Mouse (Mus musculus) lung, postnatal 4 days (tissue): ENCODE data around the gene Hcn1.

Experiments
- DNase-seq, 2 experiments: peaks; one replicate each; pipeline ENCODE4 v3.0.0; 2021

The Hcn1 gene

DNA sequence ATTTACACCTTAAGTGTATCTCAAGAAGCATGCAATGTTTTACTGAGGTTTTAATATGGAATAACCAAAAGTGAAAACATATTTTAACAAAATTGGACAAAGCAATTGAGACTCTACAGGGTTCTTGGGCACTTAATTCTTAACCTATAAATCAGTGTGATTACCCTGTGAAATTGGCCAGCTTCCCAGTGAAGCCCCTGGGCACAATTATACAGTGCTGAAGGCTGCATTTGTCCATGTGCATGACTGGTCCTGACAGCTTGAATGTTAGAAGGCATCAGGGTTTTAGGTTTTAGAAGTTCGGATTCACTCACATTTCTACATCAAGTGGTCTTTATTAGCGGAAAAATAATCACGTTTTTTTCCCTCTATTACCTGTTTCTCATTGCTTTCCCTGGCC, 103.9 kb downstream of the Hcn1 start:
- DNase-seq, result no peak

GRCm38 (mm10) chr13:117706496-117706895, 104.4 kb downstream of the Hcn1 start:
- no peak for DNase-seq

DNA sequence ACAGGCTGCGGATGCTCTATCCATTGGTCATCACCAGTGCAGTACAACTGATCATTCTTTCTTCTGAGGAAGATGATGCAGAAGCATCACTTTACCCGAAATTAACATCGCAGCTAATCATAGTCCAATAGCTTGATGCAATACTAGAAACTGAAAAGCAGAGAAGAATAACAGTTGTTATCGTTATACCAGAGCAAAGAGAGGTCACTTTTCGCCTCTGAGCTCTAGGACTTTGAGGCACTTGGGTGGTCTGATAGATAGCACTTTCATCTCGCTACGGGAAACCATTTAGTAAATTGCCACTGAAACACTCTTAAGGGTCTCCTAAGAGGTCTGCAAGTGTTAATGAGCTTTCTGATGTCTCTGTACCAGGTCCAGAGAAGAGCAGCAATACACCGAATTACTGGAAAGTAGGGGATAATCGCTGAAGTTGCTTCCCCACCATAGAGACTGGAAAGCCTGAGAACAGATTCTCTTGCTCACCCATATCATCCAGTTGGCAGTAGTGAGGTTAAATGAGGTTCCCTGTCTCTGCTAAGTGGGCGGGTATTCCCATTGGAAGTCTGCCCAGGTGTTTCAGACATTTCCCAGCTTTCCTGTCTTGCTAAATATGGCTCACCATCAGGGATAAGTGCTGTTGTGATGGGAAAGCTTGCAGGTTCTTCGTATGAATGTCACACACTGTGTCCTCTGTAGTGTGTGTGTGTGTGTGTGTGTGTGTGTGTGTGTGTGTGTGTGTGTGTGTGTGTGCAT, 105.0 kb downstream of the Hcn1 start:
- peak; percentile 73 to 74 for DNase-seq

- no peak for DNase-seq
These were observed 108.7 kb downstream of the Hcn1 start for GRCm38 (mm10) chr13:117710811-117711210.

DNA sequence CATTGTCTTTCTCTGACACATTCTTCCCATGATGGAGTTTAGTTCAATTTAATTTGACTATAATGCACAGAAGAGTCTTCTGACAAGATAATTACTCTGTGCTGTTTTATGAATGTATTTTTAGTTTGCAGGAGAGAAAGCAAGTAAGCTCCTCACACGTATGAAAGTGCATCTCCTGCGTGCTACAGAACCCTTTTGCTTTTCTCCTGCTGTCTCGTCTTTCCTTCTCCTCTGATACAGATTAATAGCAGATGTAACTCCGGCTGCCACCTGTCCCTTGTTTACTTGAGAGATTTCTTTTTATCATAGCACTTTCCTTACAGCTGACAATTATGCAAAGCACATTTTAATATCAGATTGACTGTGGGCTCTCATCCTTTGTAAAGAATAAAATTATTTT, 120.0 kb downstream of the Hcn1 start:
- DNase-seq, result no peak

DNA sequence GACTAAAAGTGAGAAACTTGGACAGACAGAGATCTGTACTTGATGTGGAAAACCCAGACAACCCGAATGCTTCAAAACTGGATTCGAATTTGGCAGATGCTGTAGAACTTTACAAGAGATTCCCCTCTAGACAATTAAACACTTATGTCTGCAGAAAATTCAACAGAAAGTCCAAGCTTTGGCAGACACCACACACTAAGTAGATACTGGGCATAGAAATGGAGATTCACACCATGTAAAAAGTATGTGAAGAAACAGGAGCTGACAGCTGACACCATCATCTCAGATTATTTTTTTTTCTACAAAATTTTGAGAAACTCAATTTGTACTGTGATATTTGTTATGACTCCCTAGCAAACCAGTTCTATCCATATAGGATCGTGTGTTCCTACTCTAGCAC, 122.0 kb downstream of the Hcn1 start:
- DNase-seq, result no peak

DNA sequence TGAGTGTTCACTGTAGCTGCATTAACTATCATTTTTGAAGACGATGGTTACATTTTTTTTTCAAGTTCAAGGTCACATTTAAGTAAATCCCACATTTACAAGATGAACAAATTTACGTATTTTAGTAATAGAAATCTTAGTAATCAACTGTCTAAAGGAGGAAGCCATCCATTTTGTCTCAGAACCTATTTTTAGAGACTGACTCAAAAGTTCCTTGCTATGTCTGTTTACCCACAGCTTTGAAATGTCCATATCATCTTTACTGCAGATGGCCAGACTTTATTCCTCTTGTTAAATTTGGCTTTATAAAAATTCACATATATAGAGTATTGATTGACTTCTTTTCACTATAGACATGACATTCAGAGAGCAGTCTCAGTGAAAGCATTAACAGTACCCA, 126.3 kb downstream of the Hcn1 start:
- no peak for DNase-seq

GRCm38 (mm10) chr13:117732738-117733137, 130.6 kb downstream of the Hcn1 start:
- no peak for DNase-seq

GRCm38 (mm10) chr13:117744451-117744850, 142.3 kb downstream of the Hcn1 start:
- no peak for DNase-seq

GRCm38 (mm10) chr13:117745173-117745572, 143.1 kb downstream of the Hcn1 start:
- no peak for DNase-seq

GRCm38 (mm10) chr13:117765487-117765886, 163.4 kb downstream of the Hcn1 start:
- DNase-seq, result no peak

GRCm38 (mm10) chr13:117785376-117785775, 183.3 kb downstream of the Hcn1 start:
- no peak for DNase-seq

DNA sequence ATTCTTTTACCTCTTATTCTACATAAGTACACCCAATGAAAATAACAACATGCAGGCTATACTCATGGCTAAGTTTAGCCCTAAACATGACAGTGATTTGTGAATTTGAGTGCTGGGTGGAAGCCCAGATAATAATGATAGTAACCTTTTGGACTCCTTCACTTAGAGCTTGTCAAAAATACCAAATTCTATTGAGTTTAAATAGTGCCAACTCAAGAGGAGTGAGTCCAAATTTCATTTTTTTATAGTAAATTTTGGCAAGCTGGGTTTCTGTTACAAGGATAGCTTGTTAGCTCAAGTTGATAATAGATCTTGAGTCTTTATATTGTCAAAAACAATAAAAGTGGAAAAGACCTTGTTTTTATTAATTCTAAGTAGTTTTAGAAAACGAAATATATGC, 190.7 kb downstream of the Hcn1 start:
- DNase-seq, result no peak

GRCm38 (mm10) chr13:117801061-117801460, 198.9 kb downstream of the Hcn1 start:
- DNase-seq, result no peak

DNA sequence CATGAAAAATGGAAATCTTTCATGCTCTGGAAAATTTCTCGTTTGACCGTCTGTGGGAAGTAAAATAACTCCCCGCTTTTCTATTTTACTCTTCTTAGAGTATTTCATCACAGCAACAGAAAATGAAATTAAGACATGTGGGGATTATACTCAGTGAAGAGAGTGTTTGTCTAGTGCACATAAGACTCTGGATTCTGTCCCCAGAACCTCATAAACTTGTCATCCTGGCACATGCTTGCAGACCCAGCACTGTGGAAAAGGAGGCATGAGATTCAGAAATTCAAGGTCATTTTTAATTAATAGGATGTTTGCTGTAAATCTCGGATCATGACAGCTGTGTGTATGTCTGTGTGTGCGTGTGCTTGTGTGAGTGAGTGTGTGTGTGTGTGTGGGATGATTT, 225.5 kb downstream of the Hcn1 start:
- no peak for DNase-seq

DNA sequence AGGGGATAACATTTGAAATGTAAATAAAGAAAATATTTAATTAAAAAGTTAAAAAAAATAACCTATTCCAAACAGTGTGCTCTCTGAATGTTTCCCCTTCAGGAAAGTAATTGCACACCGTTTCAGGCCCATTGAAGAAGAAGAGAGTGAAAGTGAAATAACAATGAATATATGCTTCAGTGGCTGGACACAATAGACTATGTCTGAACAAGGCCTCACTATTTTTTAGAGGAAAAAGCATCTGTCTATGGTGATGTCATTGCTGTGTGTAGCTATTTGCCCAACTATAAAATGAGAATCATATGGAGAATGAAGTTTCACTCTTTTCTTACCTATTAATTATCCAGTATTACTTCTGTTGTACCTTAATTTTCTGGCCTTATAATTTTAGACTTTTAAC, 234.5 kb downstream of the Hcn1 start:
- no peak for DNase-seq

GRCm38 (mm10) chr13:117838264-117838663, 236.1 kb downstream of the Hcn1 start:
- DNase-seq, result no peak

DNA sequence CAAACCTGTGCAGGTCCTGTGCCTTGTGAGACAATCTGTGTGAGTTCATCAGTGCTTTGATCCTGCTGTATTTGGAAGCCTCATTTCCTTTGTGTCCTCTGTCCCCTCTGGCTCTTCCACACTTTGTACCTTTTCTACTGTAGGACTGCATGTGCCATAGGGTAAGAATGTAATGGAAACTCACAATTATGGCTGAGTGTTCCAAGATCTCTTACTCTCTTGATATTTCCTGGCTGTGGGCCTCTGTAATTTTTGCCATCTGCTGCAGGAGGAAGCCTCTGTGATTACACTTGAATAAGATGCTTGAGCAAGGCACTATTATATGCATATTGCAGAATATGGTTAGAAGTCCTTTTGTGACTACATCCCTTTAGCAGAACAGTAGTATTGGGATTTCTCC, 240.2 kb downstream of the Hcn1 start:
- no peak for DNase-seq

DNA sequence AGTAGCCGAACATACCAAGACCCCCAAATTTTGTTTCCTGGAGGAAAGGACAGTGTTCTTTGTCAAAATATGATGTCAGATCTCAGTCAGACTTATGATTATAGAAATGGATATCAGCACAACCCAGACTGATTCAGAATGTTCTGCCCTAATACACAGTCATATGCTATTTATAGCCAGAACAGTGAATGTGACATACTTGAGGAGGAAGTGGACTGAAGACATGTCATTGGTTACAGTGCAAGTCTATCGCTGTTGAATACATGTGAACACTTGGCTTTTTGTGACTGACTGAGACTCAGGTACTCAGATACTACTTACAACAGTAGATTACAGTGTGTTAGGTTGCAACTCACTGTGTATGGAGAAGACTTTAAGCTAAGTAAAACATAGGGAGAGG, 245.2 kb downstream of the Hcn1 start:
- DNase-seq, result no peak

DNA sequence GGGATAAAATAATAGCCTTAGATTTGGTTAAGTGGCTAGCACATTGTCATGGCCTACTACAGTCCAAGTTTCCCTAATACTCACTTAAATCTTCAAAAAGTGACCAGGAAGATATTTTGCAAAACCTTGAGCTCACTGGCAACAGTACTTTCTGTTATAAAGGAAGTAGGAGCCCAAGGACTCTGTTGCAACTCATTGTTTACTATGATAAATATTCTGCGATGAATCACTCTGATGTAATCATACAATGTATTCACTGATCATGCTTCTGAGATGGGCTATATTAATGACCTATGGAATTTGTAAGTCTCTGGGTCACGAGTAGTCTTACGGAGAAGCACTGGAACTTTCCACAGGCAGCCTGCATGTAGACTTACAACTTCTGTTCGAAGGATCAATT, 246.6 kb downstream of the Hcn1 start:
- DNase-seq, result no peak

DNA sequence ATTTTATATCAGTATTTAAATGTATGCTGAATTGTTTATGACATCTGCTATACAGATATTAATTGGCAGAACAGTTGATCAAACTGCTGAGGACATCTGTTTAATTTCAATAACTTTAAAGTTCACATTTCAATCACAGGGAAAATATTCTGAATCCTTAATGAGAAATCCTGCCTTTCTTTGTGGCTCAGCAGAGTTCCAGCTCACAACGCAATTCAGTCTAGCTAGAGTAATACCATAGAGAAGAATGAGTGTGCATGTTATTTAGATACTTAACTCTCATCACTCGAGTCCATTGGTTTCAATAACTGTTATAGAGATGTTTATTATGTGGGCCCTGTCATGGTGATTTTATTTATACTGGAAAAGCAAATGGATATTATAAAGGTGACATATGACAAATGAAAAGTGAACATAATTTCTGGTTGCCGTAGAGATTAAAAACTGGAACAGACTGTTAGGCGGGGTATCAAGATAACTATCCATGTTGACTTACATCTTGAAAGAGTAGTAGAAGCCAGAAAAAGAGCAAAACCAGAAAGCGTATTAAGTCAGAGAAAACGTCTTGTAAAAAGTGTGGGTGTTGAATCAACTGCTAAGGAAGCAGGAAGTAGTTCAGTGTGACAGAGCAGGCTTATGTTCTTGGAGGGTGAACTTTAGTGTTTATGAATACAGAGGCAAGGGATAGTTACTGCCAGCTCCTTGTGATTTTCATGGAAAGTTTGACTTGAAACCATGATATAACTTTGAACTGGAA, 250.0 kb downstream of the Hcn1 start:
- DNase-seq, result no peak

DNA sequence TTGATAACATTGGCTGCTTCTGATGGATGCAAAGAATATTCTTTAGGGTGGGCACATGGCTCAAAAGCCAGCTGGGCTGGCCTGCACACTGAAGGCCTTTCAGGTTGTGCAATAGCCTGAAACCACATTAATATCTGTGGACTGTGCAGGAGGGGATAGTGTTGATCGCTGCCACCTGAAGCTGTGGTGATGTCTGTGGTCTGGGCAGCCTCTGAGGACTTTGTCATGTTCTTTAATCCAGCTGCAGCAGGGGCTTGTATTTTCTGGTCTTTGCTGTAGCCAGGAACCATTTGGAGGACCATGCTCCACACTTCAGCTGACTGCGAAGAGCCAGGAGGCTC, 250.6 kb downstream of the Hcn1 start:
- DNase-seq, result no peak

DNA sequence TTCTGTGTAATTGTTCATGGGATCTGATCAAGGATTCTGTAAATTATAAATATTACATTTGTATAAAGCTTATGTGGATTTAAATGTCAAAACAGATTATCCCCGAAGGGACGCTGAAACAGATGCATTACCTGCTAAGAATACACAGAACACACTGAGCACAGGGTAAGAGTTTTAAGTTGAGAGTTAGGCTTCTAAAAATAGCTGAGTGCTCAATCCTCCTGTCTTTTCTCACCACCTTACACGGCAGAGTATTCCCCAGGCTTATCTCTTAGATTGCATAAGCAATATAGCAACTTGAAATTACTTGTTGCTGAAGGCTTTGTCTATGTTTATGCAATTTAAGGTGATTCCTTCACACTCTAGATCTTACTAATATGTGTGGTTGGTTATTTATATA, 256.3 kb downstream of the Hcn1 start:
- DNase-seq, result no peak

DNA sequence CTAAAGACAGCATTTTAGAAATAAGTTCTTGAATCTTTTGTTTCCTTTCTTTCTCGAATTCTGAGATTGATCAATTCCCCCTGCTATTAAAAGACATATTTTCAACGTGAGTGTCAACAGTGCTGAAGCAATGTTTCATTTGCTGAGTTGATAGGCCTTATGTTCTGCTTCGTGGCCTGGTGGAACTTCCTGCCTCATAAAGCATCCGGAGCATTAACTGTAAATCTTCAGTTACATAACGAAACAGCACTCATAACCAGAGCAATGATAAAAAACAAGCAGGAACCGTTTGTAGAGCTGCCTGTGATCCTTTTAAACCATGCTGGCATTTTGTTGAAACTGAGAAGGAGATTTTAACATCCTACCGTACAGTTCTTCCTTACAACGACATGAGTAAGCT, 275.7 kb downstream of the Hcn1 start:
- no peak for DNase-seq
